Mouse (Mus musculus) CH12.LX (cell line): Measurements from ENCODE around the gene Lcmt2. TPM values are rescaled to one million over a fixed set of nuclear protein-coding genes. Genes with fewer than 3 reads are reported as not detected.

Source experiments
- DNase-seq: peaks from one replicate; pipeline ENCODE4 v3.0.0-alpha.2; 2013; ENCODE audit errors: extremely low read depth
- H3K27ac ChIP-seq: 2 replicates; pipeline ENCODE4 v1.5.1; 2012; ENCODE audit warnings: low read depth, mild to moderate bottlenecking, control low read depth, moderate library complexity; ENCODE audit not compliant: insufficient read depth
- H3K27me3 ChIP-seq: replicated peaks from 2 replicates; pipeline ENCODE3; 2012; ENCODE audit warnings: inconsistent platforms
- H3K36me3 ChIP-seq, 2 experiments: replicated peaks in 1 of 2; 2 replicates each; pipeline versions ENCODE3 to v1.6.1; 2012; ENCODE audit warnings: inconsistent platforms in 1 of 2, low read length in 1 of 2, mild to moderate bottlenecking in 1 of 2, mixed read lengths in 1 of 2, moderate library complexity in 1 of 2; ENCODE audit not compliant: control insufficient read depth in 1 of 2, insufficient read depth in 1 of 2
- H3K4me1 ChIP-seq, 2 experiments: 2 replicates each; pipeline ENCODE4 v1.6.1; 2012; ENCODE audit warnings: inconsistent platforms in 1 of 2, moderate library complexity in 1 of 2; ENCODE audit not compliant: insufficient read depth in 2 of 2, control insufficient read depth in 1 of 2
- H3K4me2 ChIP-seq: 2 replicates; pipeline ENCODE4 v1.6.1; 2012; ENCODE audit warnings: low read depth, mild to moderate bottlenecking, control low read depth; ENCODE audit not compliant: poor library complexity, insufficient read depth, severe bottlenecking
- H3K4me3 ChIP-seq, 3 experiments: fragments of 150-350 bp in 1 of 3; sonication (generic) in 1 of 3; replicated peaks in 1 of 3; 2 replicates each; pipeline versions ENCODE3 to v1.5.1; 2011 to 2012; ENCODE audit warnings: low read depth in 2 of 3, low read length in 2 of 3, mild to moderate bottlenecking in 2 of 3, moderate library complexity in 2 of 3, control low read depth in 1 of 3, improper control_type of control experiment in 1 of 3, inconsistent platforms in 1 of 3, mixed read lengths in 1 of 3; ENCODE audit not compliant: poor library complexity in 1 of 3
- H3K79me2 ChIP-seq: replicated peaks from 2 replicates; pipeline ENCODE4 v1.6.1; 2012; ENCODE audit warnings: mild to moderate bottlenecking, moderate library complexity; ENCODE audit not compliant: control insufficient read depth, poor library complexity, insufficient read depth, severe bottlenecking; ENCODE audit errors: extremely low read depth
- H3K9ac ChIP-seq: 2 replicates; pipeline ENCODE4 v1.6.1; 2012; ENCODE audit warnings: low read depth, mild to moderate bottlenecking, control low read depth, moderate library complexity; ENCODE audit not compliant: insufficient read depth
- H3K9me3 ChIP-seq: replicated peaks from 2 replicates; pipeline ENCODE3; 2012; ENCODE audit warnings: low read length, inconsistent platforms, mixed read lengths
- CHD1 ChIP-seq: IDR thresholded peaks from 2 replicates; pipeline ENCODE4 v1.6.1; 2012; ENCODE audit warnings: low read depth, low read length, improper control_type of control experiment, inconsistent platforms
- CTCF ChIP-seq, 2 experiments: IDR thresholded peaks in 1 of 2; conservative IDR thresholded peaks in 1 of 2; 2 replicates each; pipeline ENCODE4 v1.5.1; 2011 to 2012; ENCODE audit warnings: low read depth in 2 of 2, low read length in 2 of 2, improper control_type of control experiment in 1 of 2, inconsistent platforms in 1 of 2, mild to moderate bottlenecking in 1 of 2, moderate library complexity in 1 of 2
- E2F4 ChIP-seq: IDR thresholded peaks from 2 replicates; pipeline ENCODE4 v1.6.1; 2011; ENCODE audit warnings: low read depth, low read length, improper control_type of control experiment; ENCODE audit not compliant: insufficient replicate concordance
- ELF1 ChIP-seq: IDR thresholded peaks from 2 replicates; pipeline ENCODE4 v1.6.1; 2014; ENCODE audit warnings: low read depth, mild to moderate bottlenecking, inconsistent platforms, low read length, improper control_type of control experiment
- EP300 ChIP-seq: IDR thresholded peaks from 2 replicates; pipeline ENCODE4 v1.6.1; 2011; ENCODE audit warnings: low read length, improper control_type of control experiment
- ETS1 ChIP-seq: conservative IDR thresholded peaks from 2 replicates; pipeline ENCODE4 v1.6.1; 2012; ENCODE audit warnings: low read depth, mild to moderate bottlenecking, inconsistent platforms, low read length, improper control_type of control experiment, moderate library complexity
- JUN ChIP-seq: IDR thresholded peaks from 2 replicates; pipeline ENCODE4 v1.6.1; 2011; ENCODE audit warnings: low read depth, mild to moderate bottlenecking, low read length, improper control_type of control experiment, moderate library complexity; ENCODE audit not compliant: insufficient read depth
- JUND ChIP-seq: conservative IDR thresholded peaks from 2 replicates; pipeline ENCODE4 v1.6.1; 2011; ENCODE audit warnings: low read depth, low read length, improper control_type of control experiment
- KAT2A ChIP-seq: IDR thresholded peaks from 2 replicates; pipeline ENCODE4 v1.6.1; 2012; ENCODE audit warnings: low read length, improper control_type of control experiment, inconsistent platforms; ENCODE audit not compliant: insufficient replicate concordance
- MAFK ChIP-seq: IDR thresholded peaks from 2 replicates; pipeline ENCODE4 v1.6.1; 2011; ENCODE audit warnings: low read length, improper control_type of control experiment; ENCODE audit not compliant: insufficient replicate concordance
- MAX ChIP-seq: IDR thresholded peaks from 2 replicates; pipeline ENCODE4 v1.6.1; 2011; ENCODE audit warnings: low read length, improper control_type of control experiment
- MAZ ChIP-seq: IDR thresholded peaks from 2 replicates; pipeline ENCODE4 v1.6.1; 2012; ENCODE audit warnings: low read depth, mild to moderate bottlenecking, inconsistent platforms, low read length, improper control_type of control experiment, moderate library complexity
- MEF2A ChIP-seq: IDR thresholded peaks from 2 replicates; pipeline ENCODE4 v1.6.1; 2014; ENCODE audit warnings: low read depth, mild to moderate bottlenecking, inconsistent platforms, low read length, improper control_type of control experiment, borderline replicate concordance
- MYC ChIP-seq: IDR thresholded peaks from 2 replicates; pipeline ENCODE4 v1.6.1; 2011; ENCODE audit warnings: low read depth, mild to moderate bottlenecking, improper control_type of control experiment, low read length
- NELFE ChIP-seq: IDR thresholded peaks from 2 replicates; pipeline ENCODE4 v1.6.1; 2011; ENCODE audit warnings: low read depth, low read length, improper control_type of control experiment
- NRF1 ChIP-seq: IDR thresholded peaks from 2 replicates; pipeline ENCODE4 v1.6.1; 2014; ENCODE audit warnings: low read depth, mild to moderate bottlenecking, inconsistent platforms, low read length, improper control_type of control experiment, moderate library complexity
- PAX5 ChIP-seq: IDR thresholded peaks from 2 replicates; pipeline ENCODE4 v1.6.1; 2012; ENCODE audit warnings: low read length, inconsistent platforms, mixed read lengths
- POLR2A ChIP-seq: IDR thresholded peaks from 2 replicates; pipeline ENCODE4 v1.6.1; 2011; ENCODE audit warnings: low read depth, mild to moderate bottlenecking, improper control_type of control experiment, low read length
- POLR2AphosphoS2 ChIP-seq: IDR thresholded peaks from 2 replicates; pipeline ENCODE4 v1.6.1; 2011; ENCODE audit warnings: low read depth, low read length, improper control_type of control experiment
- RAD21 ChIP-seq: IDR thresholded peaks from 2 replicates; pipeline ENCODE4 v1.6.1; 2011; ENCODE audit warnings: low read depth, mild to moderate bottlenecking, low read length, improper control_type of control experiment, moderate library complexity
- SIN3A ChIP-seq: IDR thresholded peaks from 2 replicates; pipeline ENCODE4 v1.6.1; 2012; ENCODE audit warnings: low read length, improper control_type of control experiment, inconsistent platforms
- UBTF ChIP-seq: IDR thresholded peaks from 2 replicates; pipeline ENCODE4 v1.6.1; 2012; ENCODE audit warnings: low read depth, mild to moderate bottlenecking, inconsistent platforms, low read length, improper control_type of control experiment, moderate library complexity
- USF1 ChIP-seq: IDR thresholded peaks from 2 replicates; pipeline ENCODE4 v1.6.1; 2014; ENCODE audit warnings: low read depth, mild to moderate bottlenecking, inconsistent platforms, low read length, improper control_type of control experiment
- USF2 ChIP-seq: conservative IDR thresholded peaks from 2 replicates; pipeline ENCODE4 v1.6.1; 2011; ENCODE audit warnings: low read depth, low read length, improper control_type of control experiment
- ZC3H11A ChIP-seq: IDR thresholded peaks from 2 replicates; pipeline ENCODE4 v1.6.1; 2012; ENCODE audit warnings: low read depth, mild to moderate bottlenecking, inconsistent platforms, low read length, improper control_type of control experiment
- ZKSCAN1 ChIP-seq: IDR thresholded peaks from 2 replicates; pipeline ENCODE4 v1.6.1; 2012; ENCODE audit warnings: low read depth, inconsistent platforms, low read length, improper control_type of control experiment, borderline replicate concordance
- ZNF384 ChIP-seq: IDR thresholded peaks from 2 replicates; pipeline ENCODE4 v1.6.1; 2012; ENCODE audit warnings: low read depth, low read length, improper control_type of control experiment, inconsistent platforms
- dilution Hi-C: fragments of 300-500 bp; cut with MboI; formaldehyde crosslinking; loops from 2 replicates; pipeline ENCODE4 v1.14.3; 2020; ENCODE audit warnings: low sequenced_read_pairs; ENCODE audit not compliant: extremely low pct_unique_long_range_greater_than_20kb, extremely low pct_ligation_motif_present
- in situ Hi-C: fragments of 300-500 bp; cut with MboI; formaldehyde crosslinking; loops from 3 replicates; pipeline ENCODE4 v1.14.3; 2019; ENCODE audit warnings: low sequenced_read_pairs, low pct_ligation_motif_present, low pct_unique_long_range_greater_than_20kb, mixed read lengths
- polyA plus RNA-seq: library from polyadenylated mRNA; unstranded; fragments of >175 nt; gene quantifications from 2 replicates; pipeline ENCODE4 v1.2.1, GENCODE M21; 2012; ENCODE audit warnings: low read depth; ENCODE audit not compliant: insufficient read length
- total RNA-seq, 2 experiments: library from RNA; depleted of rRNA; stranded (reverse); fragments of 300-350 nt in 1 of 2; fragments of >200 nt in 1 of 2; gene quantifications; 2 replicates each; pipeline ENCODE4 v1.2.3; 2012 to 2014

Gene Lcmt2
- total and polyA plus RNA-seq, 3 experiments, result 6.4 to 12.3 (median 9.3) TPM

DNA sequence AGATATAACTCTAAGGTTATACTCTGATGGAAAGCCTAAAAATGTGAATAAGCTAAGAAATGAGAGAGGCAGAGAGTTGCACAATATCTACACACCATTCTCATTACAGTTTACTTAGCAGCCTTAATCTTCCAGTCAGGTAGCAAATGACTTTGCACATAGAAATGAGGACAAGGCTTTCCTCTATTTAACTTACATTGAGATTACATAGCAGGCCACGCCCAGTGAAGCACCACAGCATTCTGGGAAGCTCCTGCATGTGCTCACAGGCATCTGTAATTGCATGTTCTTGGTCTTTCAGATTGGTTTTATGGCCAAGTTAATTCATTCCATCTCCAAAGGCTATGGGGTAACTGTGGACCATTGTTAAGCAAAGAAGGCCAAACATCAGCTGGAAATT, 7.6 kb downstream of the Lcmt2 start:
- no peaks in the 10 kb centered on the region for H3K27me3 ChIP-seq
- no peak for TF ChIP-seq USF2
- TF ChIP-seq ETS1, result no peak
- TF ChIP-seq MAX, result no peak
- no peak for TF ChIP-seq KAT2A
- no peak for TF ChIP-seq ZNF384
- TF ChIP-seq MYC, result no peak
- no peak for TF ChIP-seq SIN3A
- TF ChIP-seq CTCF (conservative IDR thresholded peaks at IDR 0.05 in 1 of 2, IDR thresholded peaks at IDR 0.05 in 1 of 2; ENCODE audit: low read depth in 2 of 2, low read length in 2 of 2), result no peak
- no peak for TF ChIP-seq JUN
- TF ChIP-seq MAFK, result no peak
- no peak for TF ChIP-seq POLR2AphosphoS2
- no peak for TF ChIP-seq NRF1
- TF ChIP-seq NELFE, result no peak
- TF ChIP-seq USF1, result no peak
- no peak for TF ChIP-seq RAD21
- TF ChIP-seq UBTF, result no peak
- TF ChIP-seq CHD1, result no peak
- TF ChIP-seq E2F4, result no peak
- no peak for TF ChIP-seq EP300
- no peak overlapping the region for H3K9ac ChIP-seq
- 0 out of 2 replicates have a peak, but pooled peaks cover 4% of the 10 kb centered on the region for H3K79me2 ChIP-seq
- H3K27ac ChIP-seq, result no peak overlapping the region
- in situ Hi-C loops, result no loop called here
- no peaks in the 10 kb centered on the region for H3K9me3 ChIP-seq
- DNase-seq, result no peak
- no peak overlapping the region for H3K4me2 ChIP-seq
- no peak overlapping the region for H3K4me3 ChIP-seq
- dilution Hi-C loops, result no loop called here
- H3K4me1 ChIP-seq, result peaks cover 0 to 3% of the 10 kb centered on the region in 2 experiments; a peak in 1 of 4 replicates
- H3K36me3 ChIP-seq, result peaks cover 0 to 8% of the 10 kb centered on the region in 2 experiments

DNA sequence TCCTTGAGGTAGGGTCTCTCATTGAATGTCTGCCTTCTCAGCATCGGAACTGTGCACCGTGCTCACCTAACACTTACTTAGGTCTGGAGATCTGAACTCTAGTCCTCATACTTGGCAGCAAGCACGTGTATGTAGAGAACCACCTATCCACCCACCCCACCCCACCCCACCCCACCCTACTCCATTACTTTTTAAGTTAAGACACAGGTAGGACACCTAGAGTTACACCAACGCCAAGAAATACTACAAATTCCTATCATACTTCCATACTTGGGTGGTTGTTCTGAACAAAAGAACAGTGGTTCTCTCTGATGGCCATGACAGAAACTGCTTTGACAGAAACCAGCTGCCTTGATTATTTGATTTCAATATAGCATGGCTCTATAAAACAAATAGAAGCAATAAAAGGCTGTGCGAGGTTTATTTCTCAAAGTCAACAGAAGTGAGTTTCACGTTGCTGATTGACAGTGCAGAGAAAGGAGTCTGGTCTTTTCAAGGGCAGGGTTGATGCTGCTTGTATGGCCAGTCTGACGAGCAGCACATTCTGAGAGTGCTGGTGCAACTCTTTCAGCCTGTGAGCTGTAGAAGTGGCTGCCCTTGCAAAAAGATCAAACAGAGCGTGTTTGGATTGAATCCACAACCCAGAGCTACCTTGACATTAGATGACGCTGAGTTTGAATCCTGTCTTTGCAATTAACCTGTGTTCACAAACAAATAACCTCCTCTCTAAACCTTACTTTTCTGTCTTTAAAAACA, 11.4 kb downstream of the Lcmt2 start:
- TF ChIP-seq CTCF (conservative IDR thresholded peaks at IDR 0.05 in 1 of 2, IDR thresholded peaks at IDR 0.05 in 1 of 2; ENCODE audit: low read depth in 2 of 2, low read length in 2 of 2), result no peak
- no peak for TF ChIP-seq ZKSCAN1
- TF ChIP-seq USF1, result no peak
- TF ChIP-seq SIN3A, result no peak
- no peak for TF ChIP-seq ZC3H11A
- no peak for TF ChIP-seq ELF1
- TF ChIP-seq RAD21, result no peak
- TF ChIP-seq MEF2A, result no peak
- TF ChIP-seq USF2, result no peak
- no peak for TF ChIP-seq MAZ
- TF ChIP-seq POLR2A, result no peak
- TF ChIP-seq KAT2A, result no peak
- no peak for TF ChIP-seq PAX5
- TF ChIP-seq JUND, result no peak
- Histone ChIP-seq H3K27me3 (no peaks in the 10 kb centered on the region), H3K9me3 (no peaks in the 10 kb centered on the region), H3K4me3 (no peak overlapping the region), H3K4me2 (no peak overlapping the region), H3K79me2 (no peaks in the 10 kb centered on the region), H3K4me1 (no peaks in the 10 kb centered on the region), H3K27ac (no peak overlapping the region), H3K36me3 (no peaks in the 10 kb centered on the region), H3K9ac (no peak overlapping the region)
- no peak for DNase-seq
- in situ Hi-C loops, result no loop called here
- dilution Hi-C loops, result no loop called here
